Mouse (Mus musculus): ENCODE data around the gene Vkorc1l1. TPM values are rescaled to one million over a fixed set of nuclear protein-coding genes. Genes with fewer than 3 reads are reported as not detected.

The Vkorc1l1 gene
- total RNA-seq, 2 experiments from 2014 or later, result 14.6 to 15.9 TPM

DNA sequence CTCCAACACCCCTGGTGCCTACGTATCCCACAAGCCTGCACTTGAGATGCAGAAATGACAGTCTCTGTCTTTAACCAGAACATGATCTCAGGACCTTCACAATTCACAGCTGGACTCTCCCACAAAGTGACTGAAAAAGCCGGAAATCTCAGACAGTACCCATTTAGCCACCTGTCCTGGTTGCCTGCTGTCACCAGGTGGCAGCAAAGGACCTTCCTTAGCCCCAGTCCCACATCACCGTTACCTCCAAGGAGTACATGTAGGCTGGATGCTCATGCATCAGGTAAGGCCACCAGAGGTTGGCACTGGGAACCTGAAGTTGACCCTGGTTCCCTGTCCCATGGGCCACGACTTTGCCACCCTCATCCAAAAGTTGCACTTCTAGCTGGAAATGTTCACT lies 57.3 kb downstream of the Vkorc1l1 start:
- intact Hi-C loops (cut with DNase I), result loop anchor here (2.0 kb wide), 1 partner anchor 38 kb away; no protein-coding TSS in a partner anchor
- DNase-seq, result peak; percentile 58 to 69

DNA sequence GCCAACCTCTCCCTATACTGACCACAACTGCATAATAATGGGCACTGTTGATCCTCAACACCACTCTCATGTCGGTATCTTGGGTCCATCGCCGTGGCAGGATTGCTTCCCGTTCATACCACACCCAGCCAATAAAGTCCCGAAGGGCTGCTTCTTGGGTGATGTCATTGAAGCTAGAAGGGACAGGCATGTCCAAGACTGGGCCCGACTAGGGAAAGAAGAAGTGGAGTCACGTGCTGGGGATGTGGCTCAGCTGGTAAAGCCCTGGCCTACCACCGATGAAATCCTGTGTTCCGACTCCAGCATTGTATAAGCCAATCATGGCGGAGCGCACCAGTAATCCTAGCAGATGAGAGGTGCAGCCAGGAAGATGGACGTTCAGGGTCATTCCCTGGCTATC lies 59.0 kb downstream of the Vkorc1l1 start:
- DNase-seq, result peak; percentile 16 to 33
- intact Hi-C loops (cut with DNase I), result no loop called here

DNA sequence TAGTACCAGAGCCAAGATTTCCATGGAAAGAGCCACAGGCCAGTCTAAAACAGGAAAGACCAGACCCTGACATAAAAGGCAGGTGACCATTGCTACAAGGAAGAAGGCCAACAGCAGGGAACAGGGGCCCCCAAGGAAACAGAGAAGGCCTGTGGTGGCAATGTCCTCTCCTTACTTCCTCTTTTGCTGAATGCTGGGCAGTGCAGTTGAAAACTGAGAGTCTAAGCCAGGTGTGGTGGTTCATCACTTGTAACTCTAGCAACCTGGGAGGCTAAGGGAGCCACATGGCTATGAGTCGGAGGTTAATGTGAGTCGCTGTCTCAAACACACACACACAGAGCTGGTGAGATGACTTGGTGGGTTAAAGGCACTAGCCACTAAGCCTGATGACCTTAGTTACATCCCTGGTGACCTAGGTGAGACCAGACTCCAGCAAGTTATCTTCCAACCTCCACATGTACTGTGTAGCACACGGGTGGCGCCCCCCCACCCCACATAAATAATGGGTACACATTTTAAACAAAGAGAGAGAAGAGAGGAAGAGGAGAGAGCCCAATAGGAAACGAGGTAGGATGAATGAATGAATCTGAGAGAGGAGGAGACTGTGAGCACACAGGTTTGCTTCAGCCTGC lies 59.7 kb downstream of the Vkorc1l1 start:
- DNase-seq, result no peak
- intact Hi-C loops (cut with DNase I), result no loop called here

DNA sequence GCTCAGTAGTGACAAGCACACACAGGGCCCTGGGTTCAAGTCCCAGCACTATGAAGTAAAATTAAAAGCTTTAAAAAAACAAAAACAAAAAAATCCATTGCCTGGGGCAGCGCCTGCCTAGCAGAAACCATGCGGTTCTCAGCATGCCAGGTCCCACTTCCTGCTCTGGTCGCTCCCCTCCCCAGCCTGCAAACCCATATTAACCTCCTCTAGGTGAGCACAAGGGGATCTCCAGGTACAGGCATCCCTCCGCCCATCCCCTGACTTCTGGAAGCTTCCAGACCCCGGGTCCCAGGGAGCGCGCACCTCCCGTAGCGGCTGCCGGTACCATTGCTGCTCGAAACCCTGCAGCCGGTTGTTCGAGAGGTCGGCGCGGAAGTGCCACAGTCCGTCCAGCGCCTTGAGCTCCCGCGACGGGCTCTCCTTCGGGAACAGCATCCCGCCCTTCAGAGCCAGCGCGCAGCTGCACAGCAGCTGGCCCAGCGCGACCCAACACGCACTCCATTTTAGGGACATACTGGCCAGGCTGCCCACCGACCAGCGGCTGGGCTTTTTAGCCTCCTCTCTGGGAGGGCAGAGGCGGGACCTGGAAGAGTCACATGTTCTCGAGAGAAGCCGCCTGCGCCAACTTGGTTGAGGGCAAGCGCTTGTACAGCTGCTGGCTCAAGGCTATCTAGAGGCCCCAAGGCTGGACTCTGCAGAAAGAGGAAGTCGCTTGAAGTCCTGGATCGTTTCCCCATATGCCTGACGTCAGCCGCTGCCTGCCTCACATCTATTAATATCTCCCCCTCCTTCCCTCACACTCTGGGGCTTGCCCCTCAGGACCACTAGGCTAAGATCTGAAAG lies 60.8 kb downstream of the Vkorc1l1 start, which contains the start of gene Gusb:
TSS of gene Gusb (minus strand) at position 749 of the 846 bp plus-strand sequence.
- peak; percentile 83 to 86 for DNase-seq
- intact Hi-C loops (cut with DNase I), result no loop called here

DNA sequence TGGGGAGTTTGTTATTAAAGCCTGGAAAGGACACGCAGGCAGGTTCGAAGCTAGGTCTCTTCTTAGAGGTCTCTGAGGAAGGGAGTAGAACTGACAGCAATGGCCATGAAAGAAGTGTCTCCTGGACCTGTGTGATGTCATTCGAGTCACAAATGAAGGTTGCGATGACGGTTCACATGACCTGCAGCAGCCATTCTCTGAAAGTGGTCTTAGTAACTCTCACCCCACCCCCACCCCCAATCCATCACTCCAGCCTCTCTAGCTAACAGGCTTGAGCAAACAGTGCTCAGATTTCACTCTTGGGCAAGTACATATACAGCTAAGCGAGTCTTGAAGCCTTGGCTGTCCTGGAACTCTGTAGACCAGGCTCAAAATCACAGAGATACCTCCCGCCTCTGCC lies 61.5 kb downstream of the Vkorc1l1 start:
- intact Hi-C loops (cut with DNase I), result no loop called here
- DNase-seq, result no peak

DNA sequence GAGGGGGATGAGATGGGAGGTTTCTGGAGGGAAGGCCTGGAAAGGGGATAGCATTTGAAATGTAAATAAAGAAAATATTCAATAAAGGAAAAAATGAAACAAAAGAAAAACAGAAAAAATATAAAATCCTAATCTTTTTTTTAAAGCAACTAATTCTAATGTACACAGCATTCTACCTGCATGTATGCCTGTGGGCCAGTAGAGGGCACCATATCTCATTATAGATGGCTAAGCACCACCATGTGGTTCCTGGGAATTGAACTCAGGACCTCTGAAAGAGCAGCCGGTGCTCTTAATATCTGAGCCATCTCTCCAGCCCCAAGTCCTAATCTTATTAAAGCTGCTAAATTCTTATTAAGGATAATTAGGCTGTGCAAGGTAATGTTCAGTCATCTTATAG lies 65.6 kb downstream of the Vkorc1l1 start:
- DNase-seq, result no peak
- intact Hi-C loops (cut with DNase I), result no loop called here

DNA sequence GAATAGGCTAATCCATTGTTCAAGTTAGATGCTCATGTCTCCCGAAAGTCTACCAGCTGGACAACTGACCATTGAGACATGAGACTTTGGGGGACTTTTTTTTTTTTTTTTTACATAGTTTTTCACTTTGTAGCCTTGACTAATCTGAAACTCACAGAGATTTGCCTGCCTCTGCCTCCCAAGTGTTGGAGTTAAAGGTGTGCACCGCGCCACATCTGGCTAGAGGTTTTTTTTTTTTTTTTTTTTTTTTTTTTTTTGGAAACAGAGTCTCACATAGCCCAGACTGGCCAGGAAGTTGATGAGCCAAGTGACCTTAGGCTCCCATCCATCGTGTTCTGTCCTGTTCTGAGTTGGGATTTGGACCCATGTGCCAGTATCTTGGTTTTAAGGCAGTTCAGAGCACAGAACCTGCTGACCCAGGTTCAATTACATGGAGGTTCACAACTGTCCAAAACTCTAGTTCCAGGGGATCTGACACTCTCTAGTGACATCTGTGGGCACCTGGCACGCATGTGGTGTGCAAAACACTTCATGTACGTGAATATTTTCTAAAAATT lies 66.3 kb downstream of the Vkorc1l1 start:
- intact Hi-C loops (cut with DNase I), result no loop called here
- no peak for DNase-seq

DNA sequence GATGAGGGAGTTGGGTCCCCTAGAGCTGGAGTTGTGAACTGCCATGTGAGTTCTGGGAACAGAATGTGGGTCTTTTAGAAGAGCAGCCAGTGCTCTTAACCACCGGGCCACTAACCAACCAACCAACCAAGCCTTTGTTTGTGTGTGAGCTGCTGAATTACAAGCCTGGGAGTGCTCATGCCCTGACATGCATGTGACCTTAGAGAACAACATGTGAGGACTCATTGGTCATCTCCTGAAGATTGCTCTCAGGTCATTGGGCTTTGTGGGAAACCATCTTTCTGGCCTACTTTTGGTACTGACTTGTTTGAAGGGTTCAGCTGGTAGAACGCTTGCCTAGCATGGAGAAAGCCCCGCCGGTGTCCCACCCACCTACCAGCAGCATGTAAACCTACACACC lies 68.0 kb downstream of the Vkorc1l1 start:
- no peak for DNase-seq
- intact Hi-C loops (cut with DNase I), result no loop called here

DNA sequence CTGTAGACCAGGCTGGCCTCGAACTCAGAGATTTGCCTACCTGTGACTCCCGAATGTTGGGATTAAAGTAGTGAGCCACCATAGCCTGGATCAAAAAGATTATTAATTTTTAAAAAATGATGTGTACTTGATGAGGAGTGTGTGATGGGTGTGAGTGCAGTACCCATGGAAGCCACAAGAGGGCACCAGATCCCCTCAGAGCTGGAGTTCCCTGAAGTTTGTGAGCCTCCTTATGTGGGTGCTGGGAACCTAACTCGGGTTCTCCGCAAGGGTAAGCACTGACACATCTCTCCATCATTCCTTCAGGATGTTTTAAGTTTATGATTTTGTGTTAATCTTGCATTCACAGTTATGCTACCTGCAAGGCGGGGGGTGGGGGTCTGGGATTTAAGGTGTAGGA lies 69.2 kb downstream of the Vkorc1l1 start:
- DNase-seq, result no peak
- intact Hi-C loops (cut with DNase I), result no loop called here

DNA sequence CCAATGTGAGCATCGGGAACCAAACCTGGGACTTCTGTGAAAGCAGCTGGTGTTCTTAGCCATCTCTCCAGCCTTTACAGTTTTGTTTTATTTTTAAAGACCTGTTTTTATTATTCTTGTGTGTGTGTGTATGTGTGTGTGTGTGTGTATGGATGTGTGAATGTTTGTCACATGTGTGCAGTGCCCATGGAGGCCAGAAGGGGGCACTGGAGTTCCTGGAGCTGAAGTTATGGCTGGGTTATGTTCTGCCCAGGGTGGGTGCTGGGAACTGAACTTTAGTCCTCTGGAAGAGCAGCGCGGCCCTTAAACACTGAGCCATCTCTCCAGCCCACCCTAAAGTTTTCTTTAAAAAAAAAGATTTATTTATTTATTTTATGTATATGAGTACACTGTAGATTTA lies 73.3 kb downstream of the Vkorc1l1 start:
- intact Hi-C loops (cut with DNase I), result no loop called here

DNA sequence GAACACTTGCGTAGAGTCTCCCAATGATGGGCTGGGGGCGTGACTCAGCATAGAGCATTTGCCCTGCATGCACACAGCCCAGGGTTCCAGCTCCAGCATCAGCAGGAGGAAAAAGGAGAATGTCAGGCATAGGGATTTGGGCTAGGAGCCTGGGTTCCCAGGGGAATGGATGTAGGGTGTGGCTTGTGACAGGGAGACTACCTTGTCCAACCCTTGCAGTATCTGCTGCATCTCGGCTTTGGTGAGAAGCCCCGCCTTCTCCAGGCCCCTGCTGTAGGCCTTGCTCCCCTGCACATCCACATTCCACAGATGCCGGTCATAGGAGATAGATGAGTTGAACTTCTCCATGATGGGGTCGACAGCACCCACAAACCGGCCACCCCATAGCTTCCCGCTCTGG lies 77.7 kb downstream of the Vkorc1l1 start:
- intact Hi-C loops (cut with DNase I), result no loop called here
- no peak for DNase-seq

More for the DNA sequence above, 73.3 kb downstream of the Vkorc1l1 start:
- no peak for DNase-seq

DNA sequence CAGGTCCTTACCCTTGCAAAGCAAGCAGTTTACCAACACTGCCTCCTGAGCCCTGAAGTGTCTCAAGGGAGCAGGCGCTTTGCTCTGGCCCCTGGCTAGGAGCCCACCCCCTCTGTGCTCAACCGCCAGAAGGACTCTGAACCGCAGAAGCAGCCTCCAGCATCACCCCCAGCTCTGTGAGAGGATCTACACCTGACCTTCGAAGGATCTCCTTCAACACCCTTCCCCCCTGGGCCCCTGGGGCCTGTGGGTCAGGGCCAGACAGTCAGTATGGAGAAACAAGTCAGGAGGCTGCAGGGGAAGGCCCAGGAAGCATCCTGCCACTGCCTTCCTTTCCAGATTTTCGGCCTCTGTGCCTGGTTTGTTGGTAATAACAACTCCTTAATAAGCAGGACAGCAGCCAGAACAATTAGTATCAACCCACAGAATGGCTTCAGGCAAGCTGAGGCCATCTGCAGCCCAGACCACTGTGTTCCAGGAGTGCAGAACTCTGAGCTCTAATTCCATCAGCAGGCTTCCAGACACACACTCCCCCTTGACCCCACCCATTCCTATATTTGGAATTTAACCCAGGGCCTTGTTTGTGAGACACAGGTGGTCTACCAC lies 79.7 kb downstream of the Vkorc1l1 start:
- DNase-seq, result no peak
- intact Hi-C loops (cut with DNase I), result loop anchor here (5.0 to 10.0 kb wide), 3 partner anchors 121 to 233 kb away; partner anchors contain the start of genes Kctd7, Sbds and Tyw1

DNA sequence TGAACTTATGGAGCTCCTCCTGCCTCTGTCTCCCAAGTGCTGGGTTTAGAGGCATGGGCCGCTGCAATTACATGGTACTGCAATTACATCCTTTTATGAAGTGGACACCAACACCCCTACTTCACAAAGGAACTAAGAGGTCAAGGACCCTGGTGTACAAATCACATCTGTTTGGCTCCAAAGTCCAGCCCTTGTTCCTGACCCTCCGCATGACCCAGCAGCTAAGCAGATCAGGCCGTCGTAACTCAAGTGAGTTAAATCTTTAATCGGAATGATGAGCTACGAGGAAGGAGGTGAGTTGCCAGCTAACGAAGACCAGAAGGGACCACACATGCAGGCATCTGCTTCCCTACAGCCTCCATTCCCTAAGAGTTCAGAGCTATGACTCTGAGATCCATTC lies 80.6 kb downstream of the Vkorc1l1 start:
- no peak for DNase-seq
- intact Hi-C loops (cut with DNase I), result loop anchor here (2.0 to 10.0 kb wide), 4 partner anchors 16 to 232 kb away; partner anchors contain the start of genes Kctd7, Sbds and Tyw1

DNA sequence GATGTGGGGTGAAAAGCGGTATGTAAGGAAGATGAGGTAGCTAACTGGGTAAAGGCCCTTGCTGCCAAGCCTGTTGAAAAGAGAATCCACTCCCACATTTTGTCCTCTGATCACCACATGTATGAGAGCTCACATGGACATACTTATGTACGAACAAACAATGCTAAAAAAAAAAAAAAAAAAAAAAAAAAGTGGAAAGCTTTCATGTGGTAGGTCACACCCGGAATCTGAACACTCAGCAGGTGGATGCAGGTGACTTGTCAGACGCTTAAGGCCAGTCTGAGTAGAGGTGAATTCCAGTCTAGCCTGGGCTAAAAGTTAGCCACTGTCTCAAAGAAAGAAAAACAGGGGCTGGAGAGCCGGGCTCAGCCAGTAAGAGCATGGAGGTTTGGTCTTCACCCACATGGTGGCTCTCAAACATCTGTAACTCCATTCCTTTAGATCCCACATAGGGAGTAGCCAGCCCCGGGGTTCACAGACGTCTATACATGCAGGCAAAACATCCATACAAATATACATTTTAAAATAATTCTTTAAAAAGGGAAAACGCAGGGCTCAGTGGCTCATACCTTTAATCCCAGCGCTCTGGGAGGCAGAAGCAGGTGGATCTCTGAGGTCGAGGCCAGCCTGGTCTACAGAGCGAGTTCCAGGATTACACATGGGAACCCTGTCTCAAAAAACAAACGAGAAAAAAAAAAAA lies 81.4 kb downstream of the Vkorc1l1 start:
- intact Hi-C loops (cut with DNase I), result loop anchor here (2.0 to 10.0 kb wide), 4 partner anchors 16 to 232 kb away; partner anchors contain the start of genes Kctd7, Sbds and Tyw1
- DNase-seq, result no peak

DNA sequence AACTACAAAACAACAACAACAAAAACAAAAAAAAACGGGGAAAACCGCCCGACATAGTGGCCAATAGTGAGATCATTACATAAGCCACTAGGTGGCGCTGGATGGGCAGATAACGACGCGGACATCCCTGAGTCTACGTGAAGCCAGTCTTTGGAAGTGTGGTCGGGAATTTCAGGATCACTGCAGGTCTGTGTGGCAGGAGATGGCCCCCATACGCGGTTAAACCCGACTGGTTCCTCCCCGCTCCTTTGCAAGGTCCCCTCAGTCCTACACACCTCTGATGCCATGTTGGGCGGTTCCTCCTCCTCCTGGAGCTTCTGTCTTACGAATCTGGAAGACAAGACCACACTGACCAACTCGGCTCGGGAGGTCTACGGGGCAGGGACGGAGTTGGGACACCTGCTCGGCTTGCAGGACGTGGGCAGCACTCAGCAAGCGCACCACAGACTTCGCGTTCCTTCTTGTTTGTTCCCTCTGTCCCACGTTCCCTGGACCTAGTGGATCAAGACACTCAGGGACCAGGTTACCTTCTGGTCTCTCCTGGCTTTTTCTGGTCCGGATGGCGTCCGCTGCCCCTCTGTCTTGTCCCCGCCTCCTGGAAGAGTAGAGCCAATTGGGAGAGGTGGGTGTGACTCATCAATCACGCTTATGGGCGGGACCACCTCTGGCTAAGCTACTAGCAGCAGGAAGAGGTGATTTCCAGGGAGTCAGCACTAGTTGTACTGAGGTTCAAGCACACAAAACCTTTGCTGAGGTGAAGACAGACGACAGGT lies 82.2 kb downstream of the Vkorc1l1 start:
- peak; percentile 77 to 84 for DNase-seq
- intact Hi-C loops (cut with DNase I), result loop anchor here (2.0 to 10.0 kb wide), 4 partner anchors 15 to 231 kb away; partner anchors contain the start of genes Kctd7, Sbds and Tyw1

DNA sequence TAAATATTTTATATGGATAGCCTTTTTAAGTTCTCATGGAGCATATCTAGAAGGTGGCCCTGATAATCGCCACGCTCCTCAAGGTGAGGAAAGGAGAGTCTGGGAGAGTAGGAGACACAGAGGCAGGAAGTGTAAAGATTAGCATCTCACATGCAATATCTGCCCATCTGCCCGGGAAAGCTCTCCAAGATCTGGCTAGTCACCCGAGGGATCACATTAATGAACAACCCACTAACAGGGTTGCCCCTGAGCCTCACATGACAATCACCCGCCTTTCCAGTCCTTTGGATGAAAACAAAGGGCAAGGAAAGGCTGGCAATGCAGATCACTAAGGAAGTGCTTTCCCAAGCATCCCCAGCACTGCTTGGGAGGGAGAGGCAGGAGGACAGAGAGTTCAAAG lies 85.4 kb downstream of the Vkorc1l1 start:
- intact Hi-C loops (cut with DNase I), result loop anchor here (5.0 to 10.0 kb wide), 2 partner anchors 195 to 228 kb away; partner anchors contain the start of genes Sbds and Tyw1
- DNase-seq, result no peak

DNA sequence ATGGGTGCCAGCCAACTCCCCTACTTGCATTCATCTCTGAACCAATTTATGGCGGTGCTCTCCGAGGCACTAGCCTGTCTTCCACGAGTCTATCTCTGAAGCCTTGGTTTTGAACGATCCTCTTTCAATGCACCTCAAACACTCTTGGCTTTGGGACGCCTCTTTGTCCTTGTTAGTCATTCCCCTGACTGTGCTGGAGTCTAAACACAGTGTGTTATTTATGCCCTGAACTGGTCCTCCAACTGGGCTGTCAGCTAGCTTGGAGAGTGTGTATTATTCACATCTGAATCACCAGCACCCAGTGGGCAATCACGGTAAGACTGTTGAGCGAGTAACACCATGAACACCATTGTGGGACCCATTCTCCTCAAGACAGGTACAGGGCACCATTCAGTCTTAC lies 85.9 kb downstream of the Vkorc1l1 start:
- no peak for DNase-seq
- intact Hi-C loops (cut with DNase I), result loop anchor here (5.0 to 10.0 kb wide), 2 partner anchors 195 to 227 kb away; partner anchors contain the start of genes Sbds and Tyw1

DNA sequence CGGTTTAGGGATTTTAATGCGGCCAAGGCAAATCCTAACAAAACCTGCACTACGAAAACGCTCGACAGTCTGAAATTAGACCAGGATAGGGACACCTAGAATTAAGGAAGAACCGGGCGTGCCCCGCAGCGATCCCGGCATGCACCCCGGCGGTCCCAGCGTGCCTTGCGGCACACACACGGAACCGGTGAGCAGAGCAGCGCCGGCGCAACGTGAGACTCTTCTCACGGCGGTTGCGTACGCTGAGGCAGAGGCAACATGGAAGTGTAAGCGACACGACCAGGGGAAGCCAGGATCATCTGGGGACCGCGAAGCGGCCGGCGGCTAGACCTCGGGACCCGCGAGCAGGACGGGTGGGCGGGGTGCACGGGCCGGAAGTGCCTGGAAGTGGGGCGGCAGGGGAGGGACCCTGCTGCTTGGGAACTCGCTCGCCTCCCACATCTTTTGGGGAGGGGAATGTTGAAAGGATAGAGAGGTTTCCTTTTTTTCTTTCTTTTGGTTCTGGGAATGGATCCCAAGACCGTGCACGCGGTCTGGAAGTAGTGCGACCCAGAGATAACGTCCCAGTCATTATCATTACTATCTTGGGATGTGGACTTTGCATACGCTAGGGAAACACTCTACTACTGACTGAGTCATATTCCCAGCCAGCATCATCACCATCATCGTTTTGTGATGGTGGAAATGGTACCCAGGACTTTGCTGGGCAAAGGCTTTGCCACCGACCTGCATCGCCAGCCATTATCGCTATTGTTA lies 87.5 kb downstream of the Vkorc1l1 start, which contains the start of the genes Asl and Crcp:
TSS of gene Asl (minus strand) at position 106 of the 756 bp plus-strand sequence.
TSS of gene Crcp (plus strand) at position 149 of the 756 bp plus-strand sequence.
- DNase-seq, result peak; percentile 84 to 88
- intact Hi-C loops (cut with DNase I), result loop anchor here (5.0 to 10.0 kb wide), 2 partner anchors 193 to 225 kb away; partner anchors contain the start of genes Sbds and Tyw1

All from heart, postnatal 14 days (tissue).